Mouse (Mus musculus): Measurements from ENCODE around the gene Gna14. TPM values are rescaled to one million over a fixed set of nuclear protein-coding genes. Genes with fewer than 3 reads are reported as not detected.

The Gna14 gene
- polyA plus RNA-seq, 1 experiment from 2014 or later: 14.0 TPM

DNA sequence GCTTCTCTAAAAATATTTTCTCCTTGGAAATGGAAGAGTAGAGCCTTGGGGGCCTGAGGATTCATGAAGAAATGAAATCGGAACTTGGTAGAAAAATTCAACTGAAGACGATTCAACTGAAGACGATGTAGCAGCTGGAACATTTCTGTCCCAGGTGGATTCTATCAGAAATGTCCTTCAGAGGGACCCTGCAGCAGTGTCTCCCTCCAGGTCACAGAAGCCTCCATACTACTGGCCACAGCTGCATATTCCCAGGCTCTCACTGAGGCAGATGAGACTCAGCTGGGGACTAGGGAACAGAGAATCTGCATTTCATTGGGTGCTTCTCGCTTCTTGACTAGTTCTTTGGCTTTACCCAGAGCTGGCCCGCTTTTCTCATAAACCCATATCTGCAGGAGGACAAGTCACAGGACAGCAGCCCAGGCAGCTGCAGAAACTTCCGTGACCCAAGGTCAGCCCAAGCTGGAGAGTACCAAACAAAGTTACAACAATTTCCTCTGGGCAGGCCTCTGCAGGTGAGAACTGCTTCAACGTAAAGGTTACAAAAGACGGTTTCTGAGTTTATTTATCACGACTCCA is 90.8 kb downstream of the Gna14 start:
- no peak overlapping the region for H3K4me2 ChIP-seq (replicated peaks; ENCODE audit: low read depth, low read length)
- no peak overlapping the region for H3K9ac ChIP-seq (replicated peaks; ENCODE audit: low read length)
- H3K36me3 ChIP-seq (ENCODE audit: insufficient read depth, low read length): no peaks in the 10 kb centered on the region
- H3K4me3 ChIP-seq (ENCODE audit: low read length): no peak overlapping the region
- no peaks in the 10 kb centered on the region for H3K9me3 ChIP-seq (ENCODE audit: low read length)
- WGBS: 58% methylated on average over 9 of the region's 9 CpGs
- H3K27ac ChIP-seq (ENCODE audit: low read length): 0 out of 2 replicates have a peak overlapping the region, but pooled peaks have one; percentile 40
- H3K27me3 ChIP-seq (ENCODE audit: insufficient read depth, low read length): no peaks in the 10 kb centered on the region
- peaks cover 10% of the 10 kb centered on the region for H3K4me1 ChIP-seq (ENCODE audit: insufficient read depth, low read length)
- ATAC-seq (ENCODE audit: low FRiP score, low TSS enrichment): peak; percentile 73; the same call in 1 of the 2 replicates

DNA sequence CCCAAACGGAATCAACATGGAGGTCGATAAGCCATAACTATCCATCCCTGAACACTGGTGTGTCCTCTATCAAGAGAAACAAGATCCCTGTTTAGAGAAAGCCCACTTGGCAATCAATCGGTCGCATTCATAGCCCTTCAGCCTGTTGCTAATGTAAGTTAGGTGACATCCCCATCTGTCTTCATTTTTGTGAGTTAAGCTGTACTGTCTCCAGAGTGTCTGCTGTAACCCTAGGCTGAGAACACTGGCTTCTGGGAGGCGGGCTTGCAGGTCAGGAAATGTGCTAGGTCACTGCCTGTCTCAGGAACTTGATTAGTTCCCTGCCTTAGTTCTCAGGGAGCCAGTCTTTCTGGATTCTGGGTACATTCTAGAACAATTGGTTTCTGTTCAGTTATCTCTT is 91.5 kb downstream of the Gna14 start:
- Histone ChIP-seq H3K4me3 (ENCODE audit: low read length) (no peak overlapping the region), H3K9me3 (ENCODE audit: low read length) (no peaks in the 10 kb centered on the region), H3K4me1 (ENCODE audit: insufficient read depth, low read length) (peaks cover 10% of the 10 kb centered on the region), H3K27me3 (ENCODE audit: insufficient read depth, low read length) (no peaks in the 10 kb centered on the region), H3K4me2 (replicated peaks; ENCODE audit: low read depth, low read length) (no peak overlapping the region), H3K36me3 (ENCODE audit: insufficient read depth, low read length) (no peaks in the 10 kb centered on the region), H3K27ac (ENCODE audit: low read length) (peak overlapping the region; percentile 40; the same call in 1 of the 2 replicates), H3K9ac (replicated peaks; ENCODE audit: low read length) (no peak overlapping the region)
- ATAC-seq (ENCODE audit: low FRiP score, low TSS enrichment): no peak
- WGBS: 36% methylated on average over 5 of the region's 5 CpGs

DNA sequence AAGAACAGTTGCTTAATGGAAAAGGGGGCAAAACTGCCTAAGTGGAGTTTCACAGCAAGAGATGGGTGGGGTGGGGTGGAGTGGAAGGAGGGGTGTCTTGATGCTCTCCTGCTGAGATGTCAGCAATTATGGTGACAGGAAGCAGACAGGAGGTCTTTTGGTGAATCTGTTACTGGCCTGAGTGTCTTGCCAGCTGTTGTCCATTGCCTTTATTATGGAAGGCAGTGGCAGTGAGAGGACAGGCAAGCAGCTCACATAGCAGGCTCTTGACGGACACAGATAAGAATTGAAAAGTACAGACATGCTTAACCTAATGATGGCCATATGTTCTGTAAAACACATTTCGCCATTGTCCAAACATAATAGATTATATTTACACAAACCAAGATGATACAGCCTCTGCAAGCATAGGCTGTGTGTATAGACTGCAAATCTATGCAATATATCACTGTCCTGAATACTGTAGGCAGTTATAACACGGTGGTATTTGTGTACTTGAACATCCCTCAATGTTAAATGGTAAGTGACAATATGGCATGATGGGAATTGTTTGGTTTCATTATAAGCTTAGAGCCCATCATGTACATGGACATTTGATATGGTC is 92.8 kb downstream of the Gna14 start:
- H3K4me1 ChIP-seq (ENCODE audit: insufficient read depth, low read length): peaks cover 10% of the 10 kb centered on the region
- WGBS: 70% methylated on average over 3 of the region's 3 CpGs
- ATAC-seq (ENCODE audit: low FRiP score, low TSS enrichment): peak; percentile 76; the same call in 1 of the 2 replicates
- no peak overlapping the region for H3K4me2 ChIP-seq (replicated peaks; ENCODE audit: low read depth, low read length)
- H3K27me3 ChIP-seq (ENCODE audit: insufficient read depth, low read length): no peaks in the 10 kb centered on the region
- H3K9me3 ChIP-seq (ENCODE audit: low read length): no peaks in the 10 kb centered on the region
- H3K36me3 ChIP-seq (ENCODE audit: insufficient read depth, low read length): no peaks in the 10 kb centered on the region
- no peak overlapping the region; the same call in 1 of the 2 replicates for H3K27ac ChIP-seq (ENCODE audit: low read length)
- H3K4me3 ChIP-seq (ENCODE audit: low read length): no peak overlapping the region
- no peak overlapping the region for H3K9ac ChIP-seq (replicated peaks; ENCODE audit: low read length)

GRCm38 (mm10) chr19:16529293-16529920 is 93.8 kb downstream of the Gna14 start:
- no peak overlapping the region for H3K9ac ChIP-seq (replicated peaks; ENCODE audit: low read length)
- H3K4me2 ChIP-seq (replicated peaks; ENCODE audit: low read depth, low read length): no peak overlapping the region
- no peak overlapping the region for H3K27ac ChIP-seq (ENCODE audit: low read length)
- no peak overlapping the region for H3K4me3 ChIP-seq (ENCODE audit: low read length)
- no peaks in the 10 kb centered on the region for H3K36me3 ChIP-seq (ENCODE audit: insufficient read depth, low read length)
- H3K4me1 ChIP-seq (ENCODE audit: insufficient read depth, low read length): peaks cover 10% of the 10 kb centered on the region
- no peaks in the 10 kb centered on the region for H3K9me3 ChIP-seq (ENCODE audit: low read length)
- H3K27me3 ChIP-seq (ENCODE audit: insufficient read depth, low read length): no peaks in the 10 kb centered on the region
- ATAC-seq (ENCODE audit: low FRiP score, low TSS enrichment): no peak

DNA sequence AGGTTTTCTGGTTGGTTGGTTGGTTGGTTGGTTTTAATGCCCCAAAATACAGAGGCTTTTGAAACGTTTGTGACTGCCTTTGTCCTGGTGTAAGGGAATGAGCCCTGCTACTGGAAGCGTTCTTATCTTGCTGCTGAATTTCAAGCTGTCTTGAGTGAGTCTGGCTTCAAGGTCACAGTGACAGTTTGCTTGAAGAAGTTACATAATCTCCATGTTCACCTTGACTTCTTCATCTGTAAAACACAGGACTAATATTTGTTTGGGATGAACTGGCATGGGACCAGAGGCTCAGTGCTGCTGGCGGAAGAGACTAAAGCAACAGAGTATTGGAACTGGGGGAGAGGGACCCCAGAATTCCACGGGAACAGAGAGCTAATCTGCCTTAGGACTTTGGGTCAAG is 94.4 kb downstream of the Gna14 start:
- H3K4me1 ChIP-seq (ENCODE audit: insufficient read depth, low read length): peaks cover 10% of the 10 kb centered on the region
- H3K9me3 ChIP-seq (ENCODE audit: low read length): no peaks in the 10 kb centered on the region
- no peak overlapping the region for H3K27ac ChIP-seq (ENCODE audit: low read length)
- no peaks in the 10 kb centered on the region for H3K36me3 ChIP-seq (ENCODE audit: insufficient read depth, low read length)
- H3K27me3 ChIP-seq (ENCODE audit: insufficient read depth, low read length): no peaks in the 10 kb centered on the region
- H3K4me3 ChIP-seq (ENCODE audit: low read length): no peak overlapping the region
- H3K9ac ChIP-seq (replicated peaks; ENCODE audit: low read length): no peak overlapping the region
- no peak overlapping the region for H3K4me2 ChIP-seq (replicated peaks; ENCODE audit: low read depth, low read length)
- ATAC-seq (ENCODE audit: low FRiP score, low TSS enrichment): no peak
- WGBS: 82% methylated on average over 4 of the region's 4 CpGs

- H3K36me3 ChIP-seq (ENCODE audit: insufficient read depth, low read length): no peaks in the 10 kb centered on the region
These were observed 98.7 kb downstream of the Gna14 start for GRCm38 (mm10) chr19:16534311-16534710.

DNA sequence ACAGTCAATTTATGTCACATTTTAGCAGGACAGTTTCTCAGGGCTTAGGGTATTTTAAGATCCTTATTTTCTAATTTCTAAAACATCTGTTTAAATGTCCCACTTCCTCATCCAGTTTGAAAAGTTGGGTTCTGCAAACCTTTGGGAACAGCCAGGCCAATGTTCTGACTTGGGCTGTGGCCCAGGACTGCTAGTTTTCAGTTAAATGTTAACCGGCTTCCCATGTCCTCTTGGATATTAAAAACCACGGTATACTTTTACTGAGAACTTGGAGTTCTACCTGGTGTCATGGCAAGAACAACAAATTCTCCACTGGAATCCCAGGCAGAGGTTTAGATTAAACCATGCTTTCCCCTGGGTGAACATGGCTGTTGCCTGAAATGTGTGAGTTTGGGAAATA is 102.9 kb downstream of the Gna14 start:
- H3K36me3 ChIP-seq (ENCODE audit: insufficient read depth, low read length): no peaks in the 10 kb centered on the region
- no peaks in the 10 kb centered on the region for H3K9me3 ChIP-seq (ENCODE audit: low read length)
- no peak overlapping the region for H3K27ac ChIP-seq (ENCODE audit: low read length)
- no peaks in the 10 kb centered on the region for H3K27me3 ChIP-seq (ENCODE audit: insufficient read depth, low read length)
- ATAC-seq (ENCODE audit: low FRiP score, low TSS enrichment): no peak
- no peak overlapping the region for H3K4me3 ChIP-seq (ENCODE audit: low read length)
- 80% methylated on average over 2 of the region's 2 CpGs for WGBS
- no peaks in the 10 kb centered on the region for H3K4me1 ChIP-seq (ENCODE audit: insufficient read depth, low read length)
- no peak overlapping the region for H3K9ac ChIP-seq (replicated peaks; ENCODE audit: low read length)
- no peak overlapping the region for H3K4me2 ChIP-seq (replicated peaks; ENCODE audit: low read depth, low read length)

More at GRCm38 (mm10) chr19:16534311-16534710, 98.7 kb downstream of the Gna14 start:
- Histone ChIP-seq H3K9me3 (ENCODE audit: low read length) (no peaks in the 10 kb centered on the region), H3K4me1 (ENCODE audit: insufficient read depth, low read length) (no peaks in the 10 kb centered on the region), H3K9ac (replicated peaks; ENCODE audit: low read length) (no peak overlapping the region), H3K27ac (ENCODE audit: low read length) (no peak overlapping the region), H3K4me3 (ENCODE audit: low read length) (no peak overlapping the region), H3K27me3 (ENCODE audit: insufficient read depth, low read length) (no peaks in the 10 kb centered on the region), H3K4me2 (replicated peaks; ENCODE audit: low read depth, low read length) (no peak overlapping the region)
- WGBS: 86% methylated on average over 2 of the region's 2 CpGs
- no peak for ATAC-seq (ENCODE audit: low FRiP score, low TSS enrichment)

DNA sequence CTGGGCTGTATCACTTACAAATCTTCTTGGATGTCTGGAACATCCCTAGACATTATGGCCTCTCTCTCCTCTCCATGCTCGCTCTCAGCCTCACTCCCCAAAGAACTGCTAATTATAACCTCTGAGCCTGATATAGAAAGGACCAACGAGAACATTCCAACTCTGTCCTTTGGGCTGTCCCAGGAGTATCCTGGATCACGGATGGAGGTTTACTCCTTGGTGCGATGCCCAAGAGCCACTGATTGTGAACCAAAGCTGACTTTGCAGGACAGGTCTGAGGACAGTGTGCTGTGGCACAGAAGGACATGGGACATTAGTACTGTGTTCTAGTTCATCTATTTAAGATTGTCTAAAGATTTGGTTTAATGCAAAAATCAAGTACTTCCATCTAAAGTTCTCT is 108.1 kb downstream of the Gna14 start:
- Histone ChIP-seq H3K36me3 (ENCODE audit: insufficient read depth, low read length) (no peaks in the 10 kb centered on the region), H3K27ac (ENCODE audit: low read length) (no peak overlapping the region), H3K9me3 (ENCODE audit: low read length) (no peaks in the 10 kb centered on the region), H3K4me2 (replicated peaks; ENCODE audit: low read depth, low read length) (no peak overlapping the region), H3K27me3 (ENCODE audit: insufficient read depth, low read length) (no peaks in the 10 kb centered on the region), H3K4me1 (ENCODE audit: insufficient read depth, low read length) (no peaks in the 10 kb centered on the region), H3K4me3 (ENCODE audit: low read length) (no peak overlapping the region), H3K9ac (replicated peaks; ENCODE audit: low read length) (no peak overlapping the region)
- no peak for ATAC-seq (ENCODE audit: low FRiP score, low TSS enrichment)
- WGBS: 84% methylated on average over 4 of the region's 4 CpGs

GRCm38 (mm10) chr19:16556988-16557387 is 121.4 kb downstream of the Gna14 start:
- Histone ChIP-seq H3K9ac (replicated peaks; ENCODE audit: low read length) (no peak overlapping the region), H3K27ac (ENCODE audit: low read length) (no peak overlapping the region; the same call in 1 of the 2 replicates), H3K36me3 (ENCODE audit: insufficient read depth, low read length) (no peaks in the 10 kb centered on the region), H3K9me3 (ENCODE audit: low read length) (peaks cover 3% of the 10 kb centered on the region; the same call in 1 of the 2 replicates), H3K4me3 (ENCODE audit: low read length) (no peak overlapping the region), H3K27me3 (ENCODE audit: insufficient read depth, low read length) (no peaks in the 10 kb centered on the region), H3K4me2 (replicated peaks; ENCODE audit: low read depth, low read length) (no peak overlapping the region), H3K4me1 (ENCODE audit: insufficient read depth, low read length) (peaks cover 7% of the 10 kb centered on the region)
- 47% methylated on average over 8 of the region's 8 CpGs for WGBS
- ATAC-seq (ENCODE audit: low FRiP score, low TSS enrichment): no peak

DNA sequence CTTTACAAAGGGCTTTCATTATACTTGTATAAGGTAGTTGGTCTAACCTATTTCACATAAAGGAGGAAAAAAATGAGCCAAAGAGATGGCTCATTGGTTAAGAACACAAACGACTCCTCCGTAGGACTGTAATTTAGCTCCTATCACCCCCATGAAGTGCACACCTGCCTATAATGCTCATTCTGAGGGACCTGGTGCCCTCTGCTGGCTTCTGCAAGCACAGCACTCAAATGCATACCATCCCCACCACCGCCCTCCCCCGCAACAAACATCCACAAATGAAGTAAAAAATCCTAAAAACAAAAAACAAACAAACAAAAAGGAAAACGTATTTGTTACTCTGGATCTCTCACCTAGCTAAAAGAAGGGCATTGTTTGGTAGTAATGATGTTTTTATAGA is 122.4 kb downstream of the Gna14 start:
- H3K9me3 ChIP-seq (ENCODE audit: low read length): peaks cover 3% of the 10 kb centered on the region; the same call in 1 of the 2 replicates
- H3K4me1 ChIP-seq (ENCODE audit: insufficient read depth, low read length): peaks cover 7% of the 10 kb centered on the region
- no peak overlapping the region for H3K4me2 ChIP-seq (replicated peaks; ENCODE audit: low read depth, low read length)
- H3K27me3 ChIP-seq (ENCODE audit: insufficient read depth, low read length): no peaks in the 10 kb centered on the region
- no peak for ATAC-seq (ENCODE audit: low FRiP score, low TSS enrichment)
- H3K36me3 ChIP-seq (ENCODE audit: insufficient read depth, low read length): no peaks in the 10 kb centered on the region
- H3K4me3 ChIP-seq (ENCODE audit: low read length): no peak overlapping the region
- H3K27ac ChIP-seq (ENCODE audit: low read length): 0 out of 2 replicates have a peak overlapping the region, but pooled peaks have one; percentile 24
- no peak overlapping the region for H3K9ac ChIP-seq (replicated peaks; ENCODE audit: low read length)
- WGBS: 67% methylated on average over 5 of the region's 5 CpGs

Data from kidney, embryonic 16.5 days (tissue).